Mouse (Mus musculus): ENCODE measurements around the gene Exo5.

Gene Exo5

GRCm38 (mm10) chr4:120924554-120925299 is at the start of gene Exo5:
TSS of gene Exo5 (minus strand) at chr4:120925017.
- in situ Hi-C loops (cut with MboI, MseI): no loop called here

DNA sequence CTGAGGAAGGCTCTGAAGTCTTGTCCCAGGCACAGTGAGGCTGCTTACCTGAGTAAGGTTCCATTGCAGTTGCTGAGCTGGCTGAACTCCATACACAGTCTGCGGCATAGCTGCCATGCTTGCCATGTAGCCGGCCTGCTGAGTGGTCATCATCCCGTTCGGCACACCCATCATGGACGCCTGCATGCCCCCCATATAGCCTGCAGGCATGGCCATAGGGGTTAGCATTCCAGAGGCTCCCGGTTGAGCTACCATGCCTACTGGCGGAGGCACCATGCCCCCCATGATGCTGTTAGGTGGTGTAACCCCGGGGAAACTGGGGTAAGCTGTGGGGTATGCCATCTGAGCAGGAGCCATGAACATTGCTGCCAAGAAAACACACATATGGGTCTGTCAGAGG is 47.0 kb upstream of the Exo5 start:
- in situ Hi-C loops (cut with MboI, MseI): no loop called here

DNA sequence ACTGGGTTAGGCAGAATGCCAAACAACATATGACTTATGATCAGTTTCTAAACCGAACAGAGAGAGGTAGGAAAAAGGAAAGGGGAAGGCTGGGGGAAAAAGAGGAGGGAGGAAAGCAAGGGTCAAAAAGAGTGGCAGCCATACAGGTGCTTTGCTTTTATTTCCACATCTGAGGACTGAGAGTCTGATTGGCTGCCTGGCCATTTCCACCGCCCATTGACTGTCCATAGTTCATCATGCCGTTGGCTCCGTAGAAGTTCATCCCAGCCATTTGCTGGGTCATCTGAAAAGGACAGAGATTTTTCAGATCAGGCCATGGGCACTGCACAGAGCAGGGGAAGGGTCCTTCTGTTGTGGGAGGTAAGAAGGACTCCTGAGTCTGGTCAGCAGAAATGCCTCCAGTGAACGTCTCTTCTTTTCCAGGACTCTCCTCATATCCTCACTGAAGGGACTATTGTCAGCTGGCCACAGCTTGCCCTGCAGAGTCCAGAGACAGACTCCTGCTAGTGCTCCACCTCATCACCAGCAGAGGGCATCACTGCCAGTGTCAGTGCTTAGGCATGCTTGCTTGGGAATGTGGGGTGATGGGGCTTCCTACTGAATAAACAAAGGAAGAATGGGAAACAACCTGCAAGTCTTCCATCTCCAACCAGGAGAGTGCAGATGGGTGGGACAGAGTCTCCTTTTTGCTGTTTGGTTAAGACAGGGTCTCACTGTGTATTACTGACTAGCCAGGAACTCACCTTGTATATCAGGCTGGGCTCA is 44.7 kb upstream of the Exo5 start:
- in situ Hi-C loops (cut with MboI, MseI): no loop called here

- in situ Hi-C loops (cut with MboI, MseI): no loop called here
These were observed 43.7 kb upstream of the Exo5 start for GRCm38 (mm10) chr4:120968486-120968885.

GRCm38 (mm10) chr4:120955586-120955985 is 30.8 kb upstream of the Exo5 start:
- in situ Hi-C loops (cut with MboI, MseI): no loop called here

DNA sequence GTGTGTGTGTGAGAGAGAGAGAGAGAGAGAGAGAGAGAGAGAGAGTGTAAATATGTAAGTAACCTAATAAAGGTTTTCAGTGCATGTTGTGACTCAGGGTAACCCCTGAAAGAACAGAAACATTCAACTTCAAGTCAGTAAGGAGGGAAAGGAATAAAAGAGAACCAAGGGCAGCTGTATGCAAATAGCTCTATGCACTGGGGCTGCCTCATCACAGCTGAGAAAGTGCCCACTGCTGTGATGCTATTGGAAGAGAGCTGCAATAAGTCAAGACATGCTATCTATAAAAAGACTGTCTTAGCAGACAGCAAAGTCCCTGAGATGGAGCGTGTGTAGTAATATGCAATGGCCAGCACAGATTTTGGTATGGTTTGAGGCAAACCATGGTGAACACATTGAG is 28.9 kb upstream of the Exo5 start:
- in situ Hi-C loops (cut with MboI, MseI): no loop called here

- in situ Hi-C loops (cut with MboI, MseI): no loop called here
These were observed 28.2 kb upstream of the Exo5 start for GRCm38 (mm10) chr4:120953038-120953437.

GRCm38 (mm10) chr4:120952163-120952562 is 27.3 kb upstream of the Exo5 start:
- in situ Hi-C loops (cut with MboI, MseI): no loop called here

GRCm38 (mm10) chr4:120951428-120951973 is 26.7 kb upstream of the Exo5 start, which contains the start of gene Zfp69:
TSS of gene Zfp69 (minus strand) at chr4:120951699.
- in situ Hi-C loops (cut with MboI, MseI): no loop called here

- in situ Hi-C loops (cut with MboI, MseI): no loop called here
These were observed 26.1 kb upstream of the Exo5 start for GRCm38 (mm10) chr4:120950763-120951427.

DNA sequence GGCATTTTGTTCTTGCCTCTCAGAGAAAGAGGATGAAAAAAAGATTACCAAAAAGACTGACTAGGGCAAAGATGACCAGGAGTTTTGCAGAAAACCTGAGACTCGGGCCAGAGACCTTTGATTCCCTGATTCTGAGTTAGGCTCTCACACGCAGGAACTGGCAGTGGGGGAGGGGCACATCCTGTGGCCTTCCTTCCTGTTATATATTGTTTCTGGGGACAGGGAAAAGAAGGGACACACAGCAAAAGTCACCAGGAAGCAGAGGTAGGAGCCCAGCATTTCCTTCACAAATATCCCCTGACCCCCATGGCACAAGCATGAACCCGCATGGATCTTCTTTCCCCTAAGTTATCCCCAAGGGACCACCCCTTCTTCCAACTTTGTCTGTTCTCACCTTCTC is 24.1 kb upstream of the Exo5 start:
- in situ Hi-C loops (cut with MboI, MseI): no loop called here

GRCm38 (mm10) chr4:120935006-120935405 is 10.2 kb upstream of the Exo5 start:
- in situ Hi-C loops (cut with MboI, MseI): no loop called here

DNA sequence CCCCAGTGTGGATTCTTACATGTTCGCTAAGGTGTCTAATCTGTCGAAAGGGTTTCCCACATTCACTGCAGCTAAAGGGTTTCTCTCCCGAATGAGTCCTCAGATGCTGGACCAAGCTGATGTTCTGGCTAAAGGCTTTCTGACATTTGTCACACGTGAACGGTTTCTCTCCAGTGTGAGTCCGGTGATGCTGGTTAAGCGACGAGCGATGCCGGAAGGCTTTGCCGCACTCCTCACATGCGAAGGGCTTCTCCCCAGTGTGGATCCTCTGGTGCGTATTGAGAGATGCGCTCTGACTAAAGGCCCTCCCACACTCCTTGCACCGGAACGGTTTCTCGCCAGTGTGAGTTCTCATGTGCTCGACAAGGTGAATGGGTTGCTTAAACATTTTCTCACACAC is 5.9 kb upstream of the Exo5 start:
- in situ Hi-C loops (cut with MboI, MseI): no loop called here

- in situ Hi-C loops (cut with MboI, MseI): no loop called here
These were observed 3.9 kb upstream of the Exo5 start for GRCm38 (mm10) chr4:120928686-120929085.

GRCm38 (mm10) chr4:120925386-120925785 is 569 bp upstream of the Exo5 start:
- in situ Hi-C loops (cut with MboI, MseI): no loop called here

DNA sequence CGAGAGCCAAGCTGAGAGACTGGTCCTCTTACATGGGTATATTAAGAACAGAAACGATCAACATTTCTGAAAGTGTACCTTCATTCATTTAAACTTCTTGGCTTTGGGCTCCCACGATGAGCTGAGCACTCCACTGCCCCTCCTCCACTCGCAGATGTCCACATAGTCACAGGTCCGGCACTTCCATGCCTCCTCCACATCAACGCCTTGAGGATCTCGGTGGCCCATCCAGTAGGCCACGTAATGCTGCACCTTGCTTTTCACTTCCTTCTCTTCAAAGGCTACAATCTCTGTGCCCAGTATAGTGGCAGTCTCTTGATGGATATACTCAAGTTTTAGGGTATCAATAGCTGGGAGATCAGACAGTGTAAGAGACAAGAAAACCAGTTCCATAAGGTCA is 3.4 kb downstream of the Exo5 start:
- in situ Hi-C loops (cut with MboI, MseI): no loop called here

DNA sequence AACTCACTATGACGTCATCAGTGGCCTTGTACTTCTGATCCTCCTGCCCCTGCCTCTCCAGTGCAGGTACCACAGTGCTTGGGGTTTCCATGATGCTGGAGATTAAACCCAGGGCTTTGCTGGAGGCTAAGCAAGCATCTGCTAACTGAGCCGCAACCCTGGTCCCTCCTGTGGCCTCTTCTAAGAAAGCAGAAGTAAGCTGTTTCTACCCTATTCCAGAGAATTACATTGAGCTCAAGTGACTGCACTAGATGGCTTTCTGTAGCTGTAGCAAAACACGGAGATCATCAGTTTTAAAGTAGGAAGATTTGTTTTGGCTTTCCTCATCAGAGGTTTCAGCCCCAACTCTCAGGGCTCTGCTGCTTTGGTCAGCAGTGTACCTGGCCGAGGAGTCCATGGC is 10.3 kb downstream of the Exo5 start:
- in situ Hi-C loops (cut with MboI, MseI): loop anchor here (5.0 to 10.0 kb wide), 2 partner anchors 212 to 320 kb away; no protein-coding TSS in a partner anchor

- in situ Hi-C loops (cut with MboI, MseI): loop anchor here (5.0 to 10.0 kb wide), 2 partner anchors 212 to 319 kb away; no protein-coding TSS in a partner anchor
These were observed 11.0 kb downstream of the Exo5 start for GRCm38 (mm10) chr4:120913861-120914260.

DNA sequence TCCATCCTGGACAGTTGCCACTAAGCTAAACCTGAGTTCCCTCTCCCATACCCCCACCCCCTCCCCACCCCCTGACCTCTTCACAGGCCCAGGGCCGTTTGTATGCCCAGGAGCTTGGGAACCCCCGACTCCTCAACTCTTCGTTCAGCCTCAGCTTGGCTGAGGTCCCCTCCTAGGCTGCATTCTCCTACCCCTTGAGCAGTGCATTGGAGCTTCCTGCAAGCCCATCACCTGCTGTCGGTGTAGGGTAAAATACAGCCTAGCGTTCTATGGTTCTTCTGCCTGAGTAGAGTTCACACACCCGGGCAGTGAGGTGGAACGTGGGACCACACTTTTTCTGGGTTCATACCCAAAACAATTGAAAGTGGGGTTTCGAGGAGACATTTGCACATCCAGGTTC is 11.4 kb downstream of the Exo5 start:
- in situ Hi-C loops (cut with MboI, MseI): loop anchor here (5.0 to 10.0 kb wide), 2 partner anchors 211 to 319 kb away; no protein-coding TSS in a partner anchor

GRCm38 (mm10) chr4:120912866-120913265 is 12.0 kb downstream of the Exo5 start:
- in situ Hi-C loops (cut with MboI, MseI): loop anchor here (5.0 to 10.0 kb wide), 2 partner anchors 211 to 318 kb away; no protein-coding TSS in a partner anchor

- in situ Hi-C loops (cut with MboI, MseI): loop anchor here (5.0 to 10.0 kb wide), 2 partner anchors 209 to 316 kb away; no protein-coding TSS in a partner anchor
These were observed 13.7 kb downstream of the Exo5 start for GRCm38 (mm10) chr4:120911086-120911485.

Data from T-helper 1 cell (primary cell).